Mouse (Mus musculus) left cerebral cortex, adult 18-20 months (tissue): Measurements from ENCODE around the gene Gm21936. TPM values are rescaled to one million over a fixed set of nuclear protein-coding genes. Genes with fewer than 3 reads are reported as not detected.
"Not testable (repeated sequence)": the region's sequence is repeated elsewhere in the genome, so short reads cannot be mapped to it uniquely, and the experiment has no call there.

Experiments
- DNase-seq, 2 experiments: peaks; one replicate each; pipeline ENCODE4 v3.0.0; 2021 to 2022; ENCODE audit warnings: low spot score in 2 of 2, mixed read lengths in 1 of 2
- long read RNA-seq, 2 experiments: library from polyadenylated mRNA; stranded (forward); transcript quantifications; one replicate each; pipeline ENCODE4 v2.0.0; 2021
- total RNA-seq, 2 experiments: library from RNA; stranded (reverse); gene quantifications; 2 replicates each; pipeline ENCODE4 v1.2.3; 2021

The Gm21936 gene
- not detected for total RNA-seq
- long read RNA-seq, experiment 1: 0 reads
- long read RNA-seq, experiment 2: 0 reads

GRCm38 (mm10) chr12:87795212-87795611, at the start of gene Gm21936:
Gene Gm21936 (plus strand): TSS chr12:87795512.
- DNase-seq: not testable (repeated sequence)

- not testable (repeated sequence) for DNase-seq
Observed at GRCm38 (mm10) chr12:87775655-87776054, 19.7 kb upstream of the Gm21936 start, which contains the start of gene Gm21319. Gene Gm21319 (minus strand): TSS chr12:87775755.

GRCm38 (mm10) chr12:87797971-87798370, 2.7 kb downstream of the Gm21936 start:
- DNase-seq: not testable (repeated sequence)

GRCm38 (mm10) chr12:87816277-87816676, 21.0 kb downstream of the Gm21936 start, which contains the start of gene BB287469:
Gene BB287469 (plus strand): TSS chr12:87816577.
- DNase-seq: not testable (repeated sequence)

- not testable (repeated sequence) for DNase-seq
Observed at GRCm38 (mm10) chr12:87842239-87842638, 46.9 kb downstream of the Gm21936 start, which contains the start of gene Gm2001. Gene Gm2001 (minus strand): TSS chr12:87842339.

Other genes starting within 250 kb of the Gm21936 start
- gene Oog1, start 192.8 kb upstream of the Gm21936 start, total RNA-seq: not detected
- gene Gm4027, start 176.6 kb upstream of the Gm21936 start, total RNA-seq: not detected
- gene Gm16381, start 150.9 kb upstream of the Gm21936 start, total RNA-seq: not detected
- not detected for gene Gm21319, start 19.8 kb upstream of the Gm21936 start, total RNA-seq
- gene BB287469, start 21.1 kb downstream of the Gm21936 start, total RNA-seq: not detected
- gene Gm2001, start 46.8 kb downstream of the Gm21936 start, total RNA-seq: not detected
- gene Gm2016, start 78.6 kb downstream of the Gm21936 start, total RNA-seq: not detected
- not detected for gene Gm2022, start 99.9 kb downstream of the Gm21936 start, total RNA-seq
- gene Gm2035, start 124.3 kb downstream of the Gm21936 start, total RNA-seq: not detected
- not detected for gene Gm2042, start 158.6 kb downstream of the Gm21936 start, total RNA-seq
- not detected for gene Gm2075, start 216.3 kb downstream of the Gm21936 start, total RNA-seq
- gene Gm6803, start 223.3 kb downstream of the Gm21936 start, total RNA-seq: not detected
- not detected for gene Gm2056, start 231.5 kb downstream of the Gm21936 start, total RNA-seq